Mouse (Mus musculus) fibroblast of lung, adult 2 months (primary cell): ENCODE data around the gene Ccdc28b.

ENCODE experiments used
- DNase-seq: peaks from one replicate; pipeline ENCODE4 v3.0.0-alpha.2; 2011; ENCODE audit warnings: low read depth

Gene Ccdc28b

DNA sequence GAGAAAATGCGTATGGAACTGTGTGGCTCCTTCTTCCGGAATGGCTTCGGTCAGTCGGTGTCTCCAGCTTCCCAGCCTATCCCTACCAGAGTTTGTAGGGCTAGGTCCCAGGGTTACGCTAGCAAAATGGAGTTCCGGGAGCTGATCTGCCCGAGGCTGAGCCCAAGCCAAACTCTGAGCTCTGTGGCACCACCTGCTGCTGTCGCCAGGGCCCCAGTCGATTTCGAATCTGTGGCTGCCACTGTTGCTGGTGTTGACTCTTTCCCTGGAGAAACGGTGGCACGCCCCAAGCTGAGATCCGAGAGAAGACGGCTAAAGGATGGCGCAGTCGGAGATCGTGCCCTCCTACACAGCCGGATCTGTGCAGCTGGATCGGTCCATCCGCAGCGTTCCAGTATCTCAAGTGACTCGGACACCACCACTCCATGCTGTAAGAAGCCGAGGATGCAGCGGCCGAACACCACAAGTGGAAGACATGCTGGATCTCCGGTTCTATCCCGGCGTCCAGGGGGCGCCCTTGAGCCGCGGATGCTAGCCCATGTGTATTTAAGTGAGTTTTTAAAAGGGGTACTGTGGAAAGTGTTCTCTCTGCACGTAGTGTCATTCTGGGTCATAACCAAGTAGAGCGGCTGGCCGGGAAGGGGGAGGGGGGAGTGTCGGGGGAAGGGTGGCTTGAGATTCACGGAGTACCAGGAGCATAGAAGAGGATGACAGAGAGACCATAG is 38.7 kb downstream of the Ccdc28b start:
- DNase-seq: peak; percentile 51

DNA sequence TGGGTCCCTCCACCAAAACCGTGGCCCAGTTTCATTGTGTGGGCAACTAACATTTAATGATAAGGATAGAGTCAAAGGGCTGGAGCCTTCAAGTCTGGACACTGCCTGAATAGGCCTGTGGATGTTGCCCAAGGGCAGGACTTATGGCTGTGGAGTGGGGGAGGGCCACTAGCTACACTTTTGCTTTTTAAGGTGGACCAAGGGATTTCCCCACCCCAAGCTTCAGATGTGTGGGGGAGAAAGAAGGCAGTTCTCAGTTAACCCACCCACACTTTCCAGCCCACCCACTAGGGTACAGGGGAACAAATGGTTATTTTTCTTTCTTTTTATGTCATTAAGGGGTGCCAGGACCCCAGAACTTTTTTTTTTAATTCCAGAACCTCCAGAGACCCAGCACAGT is 39.4 kb downstream of the Ccdc28b start:
- DNase-seq: no peak

- no peak for DNase-seq
Measured at GRCm38 (mm10) chr4:129582251-129582650, 41.5 kb downstream of the Ccdc28b start.

DNA sequence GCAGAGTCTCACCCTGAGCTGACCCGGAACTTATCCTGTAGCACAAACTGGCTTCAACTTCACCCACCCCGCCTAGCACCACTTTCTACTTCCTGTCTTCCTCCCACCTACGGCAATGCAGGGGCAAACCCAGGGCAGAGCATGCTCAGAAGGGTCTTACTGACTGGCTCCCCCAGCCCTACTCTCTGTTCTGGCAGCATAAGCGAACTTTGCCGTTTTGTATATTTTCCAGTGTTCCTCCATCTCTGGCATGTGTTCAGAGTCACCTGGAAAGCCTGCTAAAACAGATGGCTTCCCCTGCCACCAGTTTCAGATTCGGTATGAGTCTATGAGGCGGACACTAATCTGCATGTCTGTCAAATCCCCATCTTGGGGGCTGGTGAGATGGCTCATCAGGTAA is 43.4 kb downstream of the Ccdc28b start:
- no peak for DNase-seq

- no peak for DNase-seq
Measured at GRCm38 (mm10) chr4:129578466-129578865, 45.3 kb downstream of the Ccdc28b start, which contains the start of gene Fam167b. Gene Fam167b (minus strand): TSS chr4:129578549.

GRCm38 (mm10) chr4:129577688-129578087 is 46.1 kb downstream of the Ccdc28b start:
- no peak for DNase-seq

GRCm38 (mm10) chr4:129576863-129577491 is 46.8 kb downstream of the Ccdc28b start:
- DNase-seq: no peak

DNA sequence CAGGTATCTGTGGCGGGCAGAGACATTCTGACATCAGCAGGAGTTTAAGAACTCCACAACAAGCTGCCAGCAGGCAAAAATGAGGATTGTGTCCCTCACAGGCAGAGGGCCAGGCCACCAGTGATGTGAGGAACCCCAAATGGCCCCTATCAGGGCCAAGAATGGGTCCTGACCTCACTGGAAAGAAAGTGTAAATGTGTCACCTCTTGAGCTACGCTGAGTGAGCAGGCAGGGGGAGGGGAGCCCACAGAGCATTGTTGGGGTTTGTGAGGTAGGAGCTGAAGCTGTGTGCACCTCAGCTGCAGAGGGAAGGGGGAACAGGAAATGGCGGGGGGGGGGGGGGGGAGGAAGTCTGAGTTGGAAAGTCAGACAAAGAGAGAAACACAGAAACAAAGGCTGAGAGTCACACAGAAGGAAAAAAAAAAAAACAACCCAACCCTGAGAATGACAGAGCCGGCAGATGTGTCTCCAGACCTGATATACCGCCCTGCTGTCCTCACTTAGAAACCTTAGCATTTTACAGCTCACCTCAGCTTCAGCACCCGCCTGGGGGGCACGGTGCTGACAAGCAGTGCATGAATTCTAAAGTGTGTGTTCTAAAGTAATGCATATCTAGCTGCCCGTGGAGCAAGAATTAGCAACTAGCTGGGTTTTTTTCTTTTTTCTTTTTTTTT is 48.4 kb downstream of the Ccdc28b start:
- DNase-seq: no peak

- DNase-seq: no peak
Measured at GRCm38 (mm10) chr4:129573430-129573829, 50.3 kb downstream of the Ccdc28b start, which contains the start of gene Lck. Gene Lck (minus strand): TSS chr4:129573641.

- no peak for DNase-seq
Measured at GRCm38 (mm10) chr4:129573093-129573370, 50.7 kb downstream of the Ccdc28b start.

DNA sequence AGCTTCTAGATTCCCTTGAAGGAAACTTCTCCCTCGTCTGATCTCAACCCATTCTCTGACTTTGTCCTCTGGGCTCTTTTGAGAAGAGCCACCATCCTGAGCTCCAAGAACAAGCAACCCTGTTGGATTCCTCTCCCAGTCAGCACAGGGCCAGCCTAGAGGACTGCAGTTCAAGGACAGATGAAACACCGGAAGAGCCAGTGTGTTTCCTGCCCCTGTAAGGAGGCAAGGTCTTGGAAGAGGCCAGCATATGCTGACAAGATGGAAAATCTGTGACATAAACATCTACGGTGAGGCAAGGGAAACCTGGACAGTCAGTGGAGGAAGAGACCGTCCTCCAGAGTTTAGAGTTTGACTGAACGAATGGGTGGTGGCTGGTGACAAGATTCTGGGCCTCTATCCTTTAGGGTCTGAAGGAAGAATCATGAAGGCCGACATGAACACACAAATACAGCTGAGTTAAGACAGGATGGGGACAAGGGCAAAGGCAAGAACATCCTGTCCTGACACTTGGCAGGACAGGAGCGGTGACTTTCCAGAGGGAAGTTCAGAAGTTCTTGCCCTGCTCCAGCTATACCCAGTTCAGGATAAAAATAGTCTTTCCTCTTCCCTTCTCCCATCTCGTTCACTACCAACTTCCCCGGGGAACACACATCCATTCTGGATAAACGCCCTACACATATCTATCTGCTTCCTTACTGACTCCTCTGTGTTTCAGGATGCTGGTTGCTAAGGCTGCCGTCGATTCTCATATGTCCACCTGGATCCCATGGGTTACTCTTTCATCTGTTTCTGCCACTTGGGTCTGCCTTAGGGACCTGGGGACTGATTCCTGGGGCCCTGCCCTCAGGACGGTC is 51.3 kb downstream of the Ccdc28b start:
- no peak for DNase-seq

DNA sequence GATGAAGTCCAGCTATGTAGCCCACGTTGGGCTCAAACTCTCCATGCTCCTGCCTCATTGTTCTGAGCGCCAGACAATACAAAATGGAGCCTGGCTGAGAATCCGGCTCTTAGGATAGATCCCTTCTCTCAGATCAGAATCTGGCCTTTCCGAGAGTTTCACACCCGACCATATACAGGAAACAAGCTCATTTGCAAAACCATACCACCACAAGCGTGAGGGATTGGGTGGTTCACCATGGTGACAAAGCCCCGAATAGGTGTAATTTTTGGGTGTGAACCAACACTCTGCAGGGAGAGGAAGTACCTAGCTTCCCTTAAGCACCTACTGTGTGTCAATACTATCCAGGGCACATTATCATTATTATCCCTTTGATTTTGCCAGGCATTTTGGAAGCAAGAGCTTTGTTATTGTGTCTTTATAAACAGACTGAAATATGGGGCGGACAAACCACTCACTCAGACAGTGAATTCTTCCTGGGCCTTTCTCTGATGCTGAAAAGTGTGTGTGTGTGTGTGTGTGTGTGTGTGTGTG is 52.1 kb downstream of the Ccdc28b start:
- no peak for DNase-seq

DNA sequence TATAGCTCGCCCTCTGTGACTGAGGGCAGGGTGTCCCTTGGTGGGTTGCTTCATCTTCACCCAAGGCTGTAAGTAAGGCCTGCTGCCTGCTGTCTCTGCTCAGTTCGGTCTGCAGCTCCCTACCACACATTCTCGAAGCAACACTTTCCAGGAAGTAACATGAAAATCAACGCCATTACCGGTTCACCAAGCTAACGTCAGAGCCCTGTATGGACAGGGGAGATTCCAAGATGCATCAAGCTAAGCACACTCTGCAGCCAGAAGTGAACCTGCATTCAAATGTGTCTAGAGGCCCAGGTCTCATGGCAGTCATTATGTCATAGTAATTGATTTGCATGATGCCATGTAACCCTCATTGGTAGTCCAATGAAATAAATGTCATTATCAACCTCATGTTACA is 53.7 kb downstream of the Ccdc28b start:
- DNase-seq: no peak
